Mouse (Mus musculus): Measurements from ENCODE around the gene Fam49a.

GRCm38 (mm10) chr12:12362371-12362770 lies 100.4 kb downstream of the Fam49a start:
- TF ChIP-seq ZC3H11A (IDR thresholded peaks at IDR 0.05; ENCODE audit: borderline replicate concordance, low read depth, low read length) (no peak), CHD2 (IDR thresholded peaks at IDR 0.05; ENCODE audit: low read depth, low read length) (no peak)
